ENCODE assay signal across 8 mouse cellular contexts in genomic region chr19:5847306-5847796, GRCm38 (mm10). TPM values are rescaled to one million over a fixed set of nuclear protein-coding genes. Genes with fewer than 3 reads are reported as not detected.
DNase-seq lines count a peak whose midpoint lies in the region; ATAC-seq and TF ChIP-seq lines count a peak whose summit lies in the region.

No protein-coding gene starts in this region.

- peaks cover 8% of the 10 kb centered on the region for H3K36me3 ChIP-seq in embryonic facial prominence, embryonic 11.5 days (replicated peaks; ENCODE audit: control insufficient read depth, insufficient read depth, low read depth, low read length)
- H3K36me3 ChIP-seq in hindbrain, embryonic 13.5 days, result peaks cover 9% of the 10 kb centered on the region
- peaks cover 5% of the 10 kb centered on the region; the same call in 1 of the 2 replicates for H3K36me3 ChIP-seq in liver, embryonic 11.5 days (ENCODE audit: control insufficient read depth, insufficient read depth, low read length)
- H3K36me3 ChIP-seq in small intestine, adult 2 months (ENCODE audit: control insufficient read depth, insufficient read depth, low read length), result peaks cover 17% of the 10 kb centered on the region

- no peak for ATAC-seq in embryonic facial prominence, embryonic 11.5 days (replicated peaks; ENCODE audit: insufficient number of reproducible peaks, low FRiP score, low TSS enrichment, low read depth)
- no peak for ATAC-seq in hindbrain, embryonic 13.5 days (ENCODE audit: low FRiP score)
- no peak for ATAC-seq in liver, embryonic 11.5 days (replicated peaks; ENCODE audit: low FRiP score)

- H3K4me1 ChIP-seq in embryonic facial prominence, embryonic 11.5 days (ENCODE audit: control insufficient read depth, insufficient read depth, low read length), result peaks cover 28% of the 10 kb centered on the region
- H3K4me1 ChIP-seq in hindbrain, embryonic 13.5 days (replicated peaks), result peaks cover 83% of the 10 kb centered on the region
- peaks cover 85% of the 10 kb centered on the region for H3K4me1 ChIP-seq in liver, embryonic 11.5 days (replicated peaks; ENCODE audit: control insufficient read depth, insufficient read depth, low read length)
- H3K4me1 ChIP-seq in small intestine, adult 2 months (ENCODE audit: control insufficient read depth, insufficient read depth, insufficient read length, low read length), result peaks cover 35% of the 10 kb centered on the region

- TF ChIP-seq CTCF in small intestine, adult 2 months (IDR thresholded peaks at IDR 0.05; ENCODE audit: extremely low read depth, insufficient read length, insufficient replicate concordance, low read depth, low read length), result no peak

- H3K9me3 ChIP-seq in embryonic facial prominence, embryonic 11.5 days (replicated peaks; ENCODE audit: control insufficient read depth, low read length), result no peaks in the 10 kb centered on the region
- H3K9me3 ChIP-seq in hindbrain, embryonic 13.5 days, result no peaks in the 10 kb centered on the region
- no peaks in the 10 kb centered on the region for H3K9me3 ChIP-seq in liver, embryonic 11.5 days (ENCODE audit: control insufficient read depth, low read length)

- H3K4me3 ChIP-seq in embryonic facial prominence, embryonic 11.5 days (ENCODE audit: low read depth, low read length), result no peak overlapping the region
- H3K4me3 ChIP-seq in hindbrain, embryonic 13.5 days, result peak overlapping the region; percentile 36; the same call in 1 of the 2 replicates
- H3K4me3 ChIP-seq in liver, embryonic 11.5 days (ENCODE audit: low read depth, low read length), result peak overlapping the region; percentile 46; the same call in 1 of the 2 replicates
- peak overlapping the region; percentile 4; the same call in 1 of the 2 replicates for H3K4me3 ChIP-seq in small intestine, adult 2 months (ENCODE audit: low read depth, low read length)

- no peaks in the 10 kb centered on the region for H3K27me3 ChIP-seq in embryonic facial prominence, embryonic 11.5 days (ENCODE audit: control insufficient read depth, insufficient read depth, low read length)
- H3K27me3 ChIP-seq in hindbrain, embryonic 13.5 days, result no peaks in the 10 kb centered on the region
- no peaks in the 10 kb centered on the region for H3K27me3 ChIP-seq in liver, embryonic 11.5 days (replicated peaks; ENCODE audit: control insufficient read depth, insufficient read depth, low read length)
- H3K27me3 ChIP-seq in small intestine, adult 2 months (ENCODE audit: control insufficient read depth, insufficient read depth, low read length), result no peaks in the 10 kb centered on the region

- DNase-seq in 416B (ENCODE audit: low read depth) (peak; percentile 64), ES-CJ7 (ENCODE audit: low read depth, low spot score) (peak; percentile 58)
- DNase-seq in embryonic facial prominence, embryonic 11.5 days (ENCODE audit: low spot score), result no peak
- no peak for DNase-seq in liver, embryonic 11.5 days (ENCODE audit: low spot score)
- DNase-seq in ovary, postnatal 36 days (ENCODE audit: low spot score), result no peak
- no peak for DNase-seq in gastrocnemius, postnatal 4 days (ENCODE audit: low spot score in 2 of 2)

- peak overlapping the region; percentile 25 for H3K9ac ChIP-seq in embryonic facial prominence, embryonic 11.5 days (replicated peaks; ENCODE audit: low read length)
- peak overlapping the region; percentile 72 for H3K9ac ChIP-seq in hindbrain, embryonic 13.5 days
- H3K9ac ChIP-seq in liver, embryonic 11.5 days (ENCODE audit: low read depth, low read length), result peak overlapping the region; percentile 65

- TF ChIP-seq POLR2A in small intestine, adult 2 months (IDR thresholded peaks at IDR 0.05; ENCODE audit: low read depth, low read length), result no peak

- H3K27ac ChIP-seq in embryonic facial prominence, embryonic 11.5 days (replicated peaks; ENCODE audit: low read depth, low read length), result peak overlapping the region; percentile 74
- H3K27ac ChIP-seq in hindbrain, embryonic 13.5 days, result peak overlapping the region; percentile 98
- peak overlapping the region; percentile 98 for H3K27ac ChIP-seq in liver, embryonic 11.5 days (ENCODE audit: low read depth, low read length)
- H3K27ac ChIP-seq in small intestine, adult 2 months (ENCODE audit: insufficient read depth, low read depth, low read length), result peak overlapping the region; percentile 99

- H3K4me2 ChIP-seq in embryonic facial prominence, embryonic 11.5 days (ENCODE audit: low read depth, low read length), result 0 out of 2 replicates have a peak overlapping the region, but pooled peaks have one; percentile 11
- H3K4me2 ChIP-seq in hindbrain, embryonic 13.5 days, result peak overlapping the region; percentile 66
- H3K4me2 ChIP-seq in liver, embryonic 11.5 days, result peak overlapping the region; percentile 78

- WGBS in embryonic facial prominence, embryonic 11.5 days, result 24% methylated on average over 4 of the region's 4 CpGs
- 38% methylated on average over 4 of the region's 4 CpGs for WGBS in hindbrain, embryonic 13.5 days
- 46% methylated on average over 4 of the region's 4 CpGs for WGBS in liver, embryonic 11.5 days
- 50% methylated on average over 4 of the region's 4 CpGs for WGBS in small intestine, adult 2 months

RNA-seq across cellular contexts. Expression of gene Frmd8, which starts 27.7 kb away (rescaled TPM):
- 15.8 and 17.6 TPM in 2 replicates for polyA plus RNA-seq in embryonic facial prominence, embryonic 11.5 days (2014; fragmentation: Nextera tagmentation; extraction: Ambion mirVana)
- polyA plus RNA-seq in hindbrain, embryonic 13.5 days (2015; fragmentation: Nextera tagmentation; extraction: Ambion mirVana), result 17.5 and 19.3 TPM in 2 replicates
- 26.8 and 27.9 TPM in 2 replicates for polyA plus RNA-seq in liver, embryonic 11.5 days (2014; fragmentation: Nextera tagmentation; extraction: Ambion mirVana)
- polyA plus RNA-seq in small intestine, adult 2 months (2012; rRNA removed), result 32.1 and 62.1 TPM in 2 replicates
- total RNA-seq in gastrocnemius, postnatal 4 days (2021), result 10 to 100 TPM; 16.2 to 16.7 TPM

RNA-seq across cellular contexts. Expression of gene Slc25a45, which starts 30.3 kb away (rescaled TPM):
- 0.87 and 1.1 TPM in 2 replicates for polyA plus RNA-seq in embryonic facial prominence, embryonic 11.5 days (2014; fragmentation: Nextera tagmentation; extraction: Ambion mirVana)
- 2.6 and 2.8 TPM in 2 replicates for polyA plus RNA-seq in hindbrain, embryonic 13.5 days (2015; fragmentation: Nextera tagmentation; extraction: Ambion mirVana)
- polyA plus RNA-seq in liver, embryonic 11.5 days (2014; fragmentation: Nextera tagmentation; extraction: Ambion mirVana), result 7.5 and 8.2 TPM in 2 replicates
- polyA plus RNA-seq in small intestine, adult 2 months (2012; rRNA removed), result 207 and 241 TPM in 2 replicates
- total RNA-seq in gastrocnemius, postnatal 4 days (2021), result 1 to 10 TPM; 3.7 to 3.8 TPM

RNA-seq across cellular contexts. Expression of gene Tigd3, which starts 46.6 kb away (rescaled TPM):
- polyA plus RNA-seq in embryonic facial prominence, embryonic 11.5 days (2014; fragmentation: Nextera tagmentation; extraction: Ambion mirVana), result 4.0 and 4.3 TPM in 2 replicates
- 15.2 and 15.9 TPM in 2 replicates for polyA plus RNA-seq in hindbrain, embryonic 13.5 days (2015; fragmentation: Nextera tagmentation; extraction: Ambion mirVana)
- 3.9 and 4.2 TPM in 2 replicates for polyA plus RNA-seq in liver, embryonic 11.5 days (2014; fragmentation: Nextera tagmentation; extraction: Ambion mirVana)
- 0.90 and 2.0 TPM in 2 replicates for polyA plus RNA-seq in small intestine, adult 2 months (2012; rRNA removed)
- total RNA-seq in gastrocnemius, postnatal 4 days (2021), result 1 to 10 TPM; 1.5 to 2.6 TPM

Comparison
In these comparisons a context has a peak if more than half of its experiments do, and no peak if none do; other contexts are left out.
1. DNase-seq: peak in 416B (single experiment) and ES-CJ7 (single experiment); none in embryonic facial prominence, embryonic 11.5 days (single experiment), liver, embryonic 11.5 days (single experiment), ovary, postnatal 36 days (single experiment) and gastrocnemius, postnatal 4 days (0 of 2).
2. H3K4me2 ChIP-seq: peak in every context shown above with its lines; median percentile 78 in liver, embryonic 11.5 days; 66 in hindbrain, embryonic 13.5 days; 11 in embryonic facial prominence, embryonic 11.5 days.
3. RNA of gene Slc25a45, which starts 30.3 kb away (polyA plus RNA-seq): 207 to 241 TPM in small intestine, adult 2 months; 7.5 to 8.2 TPM in liver, embryonic 11.5 days, 2.6 to 2.8 TPM in hindbrain, embryonic 13.5 days and 0.87 to 1.1 TPM in embryonic facial prominence, embryonic 11.5 days; every median in the first group is over 10 times any median in the second.
4. Peak in every context shown above with its lines, with median percentiles within 50 percentile points of each other: H3K27ac ChIP-seq and H3K9ac ChIP-seq.